Mouse (Mus musculus): ENCODE data around the gene Prkcb.

- TF ChIP-seq GATA1 (IDR thresholded peaks at IDR 0.05; ENCODE audit: borderline replicate concordance, low read length): no peak
- TF ChIP-seq FLI1 (IDR thresholded peaks at IDR 0.05; ENCODE audit: low read length): no peak
These were observed 41.2 kb upstream of the Prkcb start for GRCm38 (mm10) chr7:122247254-122247864.

All from megakaryocyte, embryonic 14.5 days (primary cell).